Mouse (Mus musculus) brain, embryonic 18.5 days (tissue): ENCODE results near the gene Ttc39d.

Experiments used
- DNase-seq: peaks from one replicate; pipeline ENCODE4 v3.0.0-alpha.2; 2012; ENCODE audit warnings: low read depth, low spot score

The Ttc39d gene

GRCm38 (mm10) chr17:80267065-80267464, 59.8 kb downstream of the Ttc39d start:
- no peak for DNase-seq
